Mouse (Mus musculus) left cerebral cortex, postnatal 4 days (tissue): ENCODE measurements around the gene Aaed1. TPM values are rescaled to one million over a fixed set of nuclear protein-coding genes. Genes with fewer than 3 reads are reported as not detected.
"Not testable (repeated sequence)": the region's sequence is repeated elsewhere in the genome, so short reads cannot be mapped to it uniquely, and the experiment has no call there.

Experiments
- DNase-seq: peaks from one replicate; pipeline ENCODE4 v3.0.0-alpha.2; 2022
- intact Hi-C: fragments of 180-260 bp; cut with DNase I; formaldehyde crosslinking; loops from one replicate; pipeline ENCODE4 v1.15.1; 2025
- total RNA-seq, 2 experiments: library from RNA; stranded (reverse); gene quantifications; 2 replicates each; pipeline ENCODE4 v1.2.3; 2021

Aaed1 gene
- total RNA-seq, 2 experiments from 2014 or later: 6.4 to 7.3 TPM

- intact Hi-C loops, DNase-seq: not testable (repeated sequence)
These were observed 58.3 kb downstream of the Aaed1 start for GRCm38 (mm10) chr13:64254185-64254584.

DNA sequence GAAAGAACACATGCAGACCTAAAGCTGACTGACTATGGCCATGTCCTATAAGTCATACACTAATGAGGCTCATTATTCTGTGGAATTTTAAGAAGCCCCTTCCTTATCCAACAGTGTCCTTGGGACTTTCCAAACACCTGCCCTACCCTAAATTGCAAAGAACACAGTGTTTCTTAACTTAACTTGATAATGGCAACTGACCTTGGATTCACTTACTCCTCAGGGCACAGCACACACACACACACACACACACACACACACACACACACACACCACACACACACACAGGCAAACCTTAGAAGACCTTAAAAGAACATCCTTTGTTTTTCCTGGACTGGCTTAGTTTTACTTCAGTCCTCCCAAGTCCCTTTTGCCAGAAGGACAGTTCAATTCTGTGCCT, 58.8 kb downstream of the Aaed1 start:
- intact Hi-C loops: no loop called here
- DNase-seq: no peak

- intact Hi-C loops: no loop called here
- no peak for DNase-seq
These were observed 60.4 kb downstream of the Aaed1 start for GRCm38 (mm10) chr13:64252147-64252546.

DNA sequence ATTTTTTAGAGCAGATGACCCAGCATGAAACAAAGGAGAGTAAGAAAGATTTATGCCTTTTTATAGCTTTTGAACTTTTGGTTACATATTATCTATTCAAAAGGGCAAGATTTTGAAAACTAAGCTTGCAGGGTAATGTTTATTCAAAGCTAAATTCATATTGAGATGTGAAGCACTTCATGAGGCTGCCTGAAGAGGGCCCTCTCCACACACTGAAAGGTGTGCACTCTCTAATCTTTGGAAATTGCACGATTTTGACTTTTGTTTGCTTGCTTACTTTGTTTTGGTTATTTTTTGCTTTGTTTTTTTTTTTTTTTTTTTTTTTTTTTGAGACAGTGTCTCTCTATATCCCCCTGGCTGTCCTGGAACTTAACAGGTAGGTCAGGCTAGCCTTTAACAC, 62.1 kb downstream of the Aaed1 start:
- peak; percentile 30 for DNase-seq
- intact Hi-C loops: loop anchor here (2.0 kb wide), 1 partner anchor 54 kb away; no protein-coding TSS in a partner anchor

GRCm38 (mm10) chr13:64248775-64249524, 63.6 kb downstream of the Aaed1 start:
- DNase-seq: peak; percentile 86
- intact Hi-C loops: loop anchor here (10.0 kb wide), 1 partner anchor 186 kb away; the partner anchor contains the start of gene Cdk20

GRCm38 (mm10) chr13:64248161-64248774, 64.2 kb downstream of the Aaed1 start:
- peak; percentile 6 for DNase-seq

GRCm38 (mm10) chr13:64246106-64246505, 66.4 kb downstream of the Aaed1 start:
- intact Hi-C loops: loop anchor here (10.0 kb wide), 1 partner anchor 189 kb away; the partner anchor contains the start of gene Cdk20
- DNase-seq: no peak

More at GRCm38 (mm10) chr13:64248161-64248774, 64.2 kb downstream of the Aaed1 start:
- intact Hi-C loops: loop anchor here (10.0 kb wide), 1 partner anchor 187 kb away; the partner anchor contains the start of gene Cdk20

GRCm38 (mm10) chr13:64244685-64245261, 67.7 kb downstream of the Aaed1 start:
- no peak for DNase-seq
- intact Hi-C loops: loop anchor here (10.0 kb wide), 1 partner anchor 190 kb away; the partner anchor contains the start of gene Cdk20

DNA sequence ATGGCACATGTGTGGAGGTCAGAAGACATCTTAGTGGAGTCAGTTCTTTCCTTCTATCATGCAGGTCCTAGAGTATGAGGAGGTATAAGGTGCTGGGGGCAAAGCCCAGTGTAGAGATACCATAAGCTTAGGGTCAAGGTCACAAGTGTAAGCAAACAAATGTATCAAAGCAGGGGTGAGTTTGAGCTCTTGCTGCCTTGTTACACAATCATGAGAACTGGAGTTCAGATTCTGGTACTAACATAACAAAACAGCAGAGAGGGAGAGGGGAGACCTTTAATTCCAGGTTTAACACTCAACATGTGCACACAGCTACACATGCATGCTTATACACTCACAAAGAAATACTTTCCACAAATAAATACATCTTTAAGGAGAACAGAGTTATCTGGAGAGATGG, 69.8 kb downstream of the Aaed1 start:
- DNase-seq: no peak
- intact Hi-C loops: loop anchor here (10.0 kb wide), 1 partner anchor 192 kb away; the partner anchor contains the start of gene Cdk20

GRCm38 (mm10) chr13:64240626-64241025, 71.9 kb downstream of the Aaed1 start:
- intact Hi-C loops: loop anchor here (10.0 kb wide), 1 partner anchor 194 kb away; the partner anchor contains the start of gene Cdk20
- DNase-seq: no peak

GRCm38 (mm10) chr13:64237681-64238157, 74.8 kb downstream of the Aaed1 start:
- intact Hi-C loops: no loop called here

DNA sequence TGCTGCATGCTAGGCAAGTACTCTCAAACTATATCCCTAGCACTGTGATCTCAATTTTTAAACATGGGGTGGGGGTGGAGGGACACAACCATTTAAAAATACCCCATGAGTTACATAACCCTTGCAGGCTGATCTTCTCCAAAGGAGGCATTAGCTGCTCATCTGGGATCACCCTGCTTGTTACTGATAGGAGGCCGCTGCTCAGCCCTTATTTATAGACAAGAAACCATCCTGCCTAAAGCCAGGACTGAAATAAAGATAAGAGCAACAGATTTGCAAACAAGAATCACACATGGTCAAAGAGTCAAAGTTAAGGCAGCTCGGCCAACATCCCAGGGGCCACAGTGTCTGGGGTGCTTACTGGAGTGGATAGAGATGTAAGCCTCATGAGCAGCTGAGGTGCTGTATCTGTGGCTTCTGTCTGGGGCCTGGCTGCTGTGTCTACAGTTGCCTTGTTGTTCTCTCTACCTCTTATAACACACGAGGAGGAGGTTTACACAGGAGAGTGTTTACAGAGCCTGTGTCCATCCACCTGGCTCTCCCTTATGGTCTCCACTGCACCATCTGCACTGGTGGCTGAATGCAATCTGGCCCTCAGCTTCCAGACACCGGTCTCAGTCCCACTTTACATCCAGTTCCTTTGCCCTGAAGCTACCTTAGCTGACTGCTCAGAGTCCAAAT, 75.4 kb downstream of the Aaed1 start:
- no peak for DNase-seq
- intact Hi-C loops: no loop called here

More at GRCm38 (mm10) chr13:64237681-64238157, 74.8 kb downstream of the Aaed1 start:
- no peak for DNase-seq

DNA sequence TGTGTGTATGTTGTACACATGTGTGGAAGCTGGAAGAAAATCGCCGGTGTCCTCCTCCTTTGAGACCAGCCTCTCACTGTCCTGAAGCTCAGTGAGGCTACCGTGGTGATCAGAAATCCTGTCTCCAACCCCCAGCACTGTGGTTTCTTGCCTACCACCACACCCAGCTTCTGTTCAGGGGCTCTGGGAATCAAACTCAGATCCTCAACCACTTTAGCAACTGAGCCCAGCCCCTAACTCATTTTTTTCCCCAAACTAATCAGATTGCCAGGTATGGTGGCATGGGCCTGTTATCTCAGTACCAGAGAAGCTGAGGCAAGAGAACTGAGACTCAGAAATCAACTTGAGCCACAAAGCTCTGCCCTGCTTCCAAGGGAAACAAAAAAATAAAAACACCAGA, 76.7 kb downstream of the Aaed1 start:
- no peak for DNase-seq
- intact Hi-C loops: no loop called here

DNA sequence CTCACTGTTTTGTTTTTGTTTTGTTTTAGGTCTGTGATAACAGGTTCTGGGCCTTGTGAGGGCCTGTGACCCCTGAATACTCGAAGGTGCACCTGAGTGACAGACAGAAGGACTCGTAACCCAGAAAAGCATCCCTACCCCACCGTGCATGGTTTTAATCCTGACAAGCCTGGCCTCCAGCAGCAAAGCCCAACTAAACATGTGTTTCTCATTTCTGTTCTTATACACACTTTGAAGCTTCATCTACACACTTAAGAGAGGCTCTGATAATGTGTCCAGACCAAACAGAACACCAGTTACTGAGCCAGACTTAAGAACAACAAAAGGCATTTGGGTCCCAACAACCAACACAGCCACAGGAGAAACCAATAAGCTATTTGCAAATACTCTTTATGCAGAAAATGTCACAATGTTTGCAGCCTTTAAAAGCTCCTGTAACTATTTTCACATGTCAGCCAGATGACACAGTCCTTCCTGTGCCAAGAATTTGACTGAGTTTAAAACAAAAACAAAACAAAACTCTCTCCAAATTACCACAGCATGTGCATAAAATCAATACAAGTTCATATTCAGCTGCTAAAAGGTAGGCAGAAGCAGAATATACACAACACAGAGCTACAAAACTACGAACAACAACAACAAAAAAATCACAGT, 77.3 kb downstream of the Aaed1 start:
- intact Hi-C loops: no loop called here
- no peak for DNase-seq

- intact Hi-C loops: no loop called here
- DNase-seq: no peak
These were observed 79.4 kb downstream of the Aaed1 start for GRCm38 (mm10) chr13:64233139-64233538.

GRCm38 (mm10) chr13:64226725-64227124, 85.8 kb downstream of the Aaed1 start:
- no peak for DNase-seq
- intact Hi-C loops: no loop called here

- DNase-seq: no peak
- intact Hi-C loops: no loop called here
These were observed 86.8 kb downstream of the Aaed1 start for GRCm38 (mm10) chr13:64225738-64226137.
